Mouse (Mus musculus) heart, postnatal 4 days (tissue): ENCODE results near the gene Pars2. TPM values are rescaled to one million over a fixed set of nuclear protein-coding genes. Genes with fewer than 3 reads are reported as not detected.
A peak's percentile ranks its signal among the peaks of the same experiment; 100 is the strongest.

Experiments
- DNase-seq: peaks from one replicate; pipeline ENCODE4 v3.0.0; 2021
- total RNA-seq, 2 experiments: library from RNA; stranded (reverse); gene quantifications; 2 replicates each; pipeline ENCODE4 v1.2.3; 2021

Pars2 gene
- total RNA-seq = 1 to 10 TPM; 6.7 to 7.4 TPM

DNA sequence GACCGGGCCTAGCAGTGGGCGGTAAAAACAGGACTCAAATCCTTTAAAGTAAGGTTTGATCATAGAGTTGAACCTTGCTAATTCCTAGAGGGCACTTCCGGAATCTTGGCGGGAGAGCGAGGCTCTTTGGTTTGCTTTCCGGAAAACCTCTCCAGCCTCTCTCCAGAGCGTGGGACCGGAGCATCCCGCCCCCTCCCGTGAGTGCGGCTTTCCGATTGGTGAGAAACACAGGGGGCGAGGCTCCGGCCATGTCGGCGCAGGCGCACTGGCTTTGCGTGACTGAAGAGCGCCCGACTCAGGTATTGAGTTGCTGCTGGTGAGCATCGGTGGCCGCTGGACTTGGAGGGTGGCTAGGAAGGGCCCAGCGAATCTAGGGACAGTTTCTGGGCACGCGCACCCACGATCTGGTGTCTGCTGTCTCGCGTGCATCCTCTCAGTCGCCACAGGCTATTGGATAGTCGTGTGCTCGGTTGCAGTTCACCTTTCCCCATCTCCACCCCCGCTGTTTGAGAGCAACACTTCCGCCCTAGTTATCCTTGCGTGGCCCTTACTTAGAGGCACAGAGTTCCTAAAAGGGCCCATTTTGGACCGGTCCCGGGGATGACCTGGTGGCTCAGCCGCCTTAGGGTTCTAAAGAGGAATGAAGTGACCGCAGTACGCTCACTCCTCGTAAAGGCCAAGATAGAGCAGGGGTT lies at the start of gene Pars2:
Pars2 (plus strand) TSS at position 237 of the 695 bp plus-strand sequence.
- peak; percentile 98 for DNase-seq

DNA sequence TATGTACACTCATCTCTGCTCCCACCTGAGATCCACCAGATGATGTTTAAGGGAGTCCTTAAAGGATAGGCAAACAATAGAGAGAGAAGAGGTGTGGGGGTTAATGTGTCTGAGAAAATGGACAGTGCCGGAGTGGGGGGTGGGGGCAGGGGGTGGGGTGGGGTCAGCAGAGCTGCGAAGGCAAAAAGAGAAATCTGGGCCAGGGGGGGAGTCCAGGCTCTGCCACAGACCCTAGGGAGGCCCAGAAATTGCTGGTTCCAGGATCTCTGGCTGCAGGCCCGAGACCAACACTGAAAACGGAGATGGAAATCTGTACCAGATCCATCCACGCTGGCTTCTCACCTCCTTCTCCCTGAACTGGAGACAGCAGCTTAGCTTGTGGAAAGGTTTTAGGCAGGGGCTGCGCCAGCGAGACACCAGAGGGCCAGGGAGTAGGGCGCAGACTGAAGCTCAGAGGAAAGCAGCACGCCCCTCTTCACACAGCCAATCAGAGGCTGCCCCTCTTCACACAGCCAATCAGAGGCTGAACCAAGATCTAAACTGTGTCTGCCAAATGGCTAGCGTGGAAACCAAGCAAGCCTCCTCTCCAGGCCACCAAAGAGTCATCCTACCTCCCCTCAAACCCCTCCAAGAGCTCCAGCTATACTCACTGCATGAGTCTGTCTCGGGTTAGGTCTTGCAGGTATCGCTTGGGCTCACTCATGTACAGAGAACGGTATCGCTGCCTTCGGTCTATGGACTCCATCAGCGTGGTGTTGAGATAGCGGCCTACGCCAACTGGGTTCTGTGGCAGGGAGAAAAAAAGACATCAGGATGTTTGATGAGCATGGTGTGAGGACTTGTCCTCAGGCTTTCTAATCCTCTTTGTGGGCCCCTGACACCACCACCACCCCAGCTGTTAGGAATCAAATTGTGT lies 44.0 kb upstream of the Pars2 start:
- no peak for DNase-seq

DNA sequence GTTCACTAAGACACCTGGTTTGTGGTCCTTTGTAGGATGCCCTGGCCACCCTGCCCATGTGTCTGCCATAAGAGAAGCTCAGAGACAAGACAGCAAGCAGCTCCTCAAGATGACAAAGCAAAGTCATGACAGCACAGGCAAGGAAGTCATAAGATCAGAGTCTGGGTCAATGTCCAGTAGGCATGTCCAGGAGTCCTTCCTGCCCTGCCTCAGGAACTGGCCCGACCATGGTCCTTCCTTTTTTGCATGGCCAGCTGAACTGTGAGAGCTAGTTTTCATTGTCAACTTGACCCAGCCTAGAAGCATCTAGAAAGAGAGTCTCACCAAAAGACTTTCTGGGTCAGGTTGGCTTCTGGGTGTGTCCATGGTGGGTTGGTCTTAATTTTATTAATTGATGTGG lies 43.0 kb upstream of the Pars2 start:
- DNase-seq = no peak

DNA sequence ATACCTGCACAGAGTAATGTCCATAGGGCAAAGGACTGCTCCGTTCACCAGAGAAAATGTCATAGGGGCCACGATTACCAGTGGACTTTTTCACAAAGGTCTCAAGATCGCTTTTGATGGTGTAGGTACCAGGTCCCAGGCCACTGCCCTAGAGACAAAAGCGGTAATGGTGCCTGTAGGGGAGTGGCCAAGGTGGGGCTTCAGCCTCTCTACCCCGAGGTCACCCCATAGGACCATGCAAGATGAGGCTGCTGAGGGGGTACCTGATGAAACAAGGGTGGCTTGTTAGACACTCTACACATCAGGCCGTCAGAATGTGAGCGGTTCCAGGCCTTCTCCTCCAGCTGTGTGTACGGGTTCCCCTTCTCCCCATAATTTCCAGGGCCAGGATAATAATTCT lies 37.8 kb upstream of the Pars2 start:
- DNase-seq = no peak

DNA sequence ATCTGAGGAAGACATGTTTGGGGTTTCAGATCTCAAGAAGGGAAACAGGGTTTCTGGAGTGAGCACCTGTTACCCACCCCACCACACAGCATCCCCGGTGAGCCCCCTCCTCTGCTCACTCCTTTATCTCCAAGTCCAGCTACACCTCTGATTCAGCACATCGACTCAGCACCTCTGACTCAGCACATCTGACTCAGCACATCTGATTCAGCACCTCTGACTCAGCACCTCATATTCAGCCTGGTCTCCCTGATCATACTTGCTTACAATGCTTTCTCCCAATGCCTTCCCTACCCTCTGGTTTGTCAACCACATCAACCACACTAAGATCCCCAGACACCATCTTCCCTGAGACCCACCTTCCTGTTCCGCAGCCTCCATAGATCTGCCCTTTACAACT lies 37.3 kb upstream of the Pars2 start:
- DNase-seq = no peak

DNA sequence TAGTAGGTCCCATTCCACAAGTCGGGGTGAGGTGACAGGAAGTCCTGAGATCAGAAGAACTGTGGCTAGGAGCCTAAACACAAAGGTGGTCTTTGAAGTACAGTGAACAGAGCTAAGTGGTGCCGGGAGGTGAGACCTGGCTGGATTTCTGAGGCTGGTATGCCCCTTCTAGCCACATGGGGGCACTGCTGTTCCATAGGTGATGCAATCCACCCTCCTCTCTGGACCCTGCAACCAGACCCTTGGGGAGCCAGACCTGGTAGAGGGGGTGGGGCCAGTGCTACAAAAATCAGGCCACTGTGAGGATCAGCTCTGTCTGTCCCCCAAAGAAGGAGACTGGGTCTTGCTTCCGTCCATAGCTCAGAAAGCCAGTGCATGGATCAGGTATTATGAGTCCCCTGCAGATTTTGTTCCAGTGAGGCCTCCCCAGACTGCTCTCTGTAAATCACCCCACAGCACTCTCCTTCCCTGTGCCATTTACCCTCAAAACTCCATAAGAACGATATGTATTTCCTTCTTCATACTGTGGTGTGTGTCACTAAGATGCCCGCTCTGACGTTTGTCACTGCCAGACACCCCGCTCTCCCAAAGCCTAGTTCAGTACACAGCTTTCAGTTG lies 36.6 kb upstream of the Pars2 start:
- peak; percentile 79 for DNase-seq

DNA sequence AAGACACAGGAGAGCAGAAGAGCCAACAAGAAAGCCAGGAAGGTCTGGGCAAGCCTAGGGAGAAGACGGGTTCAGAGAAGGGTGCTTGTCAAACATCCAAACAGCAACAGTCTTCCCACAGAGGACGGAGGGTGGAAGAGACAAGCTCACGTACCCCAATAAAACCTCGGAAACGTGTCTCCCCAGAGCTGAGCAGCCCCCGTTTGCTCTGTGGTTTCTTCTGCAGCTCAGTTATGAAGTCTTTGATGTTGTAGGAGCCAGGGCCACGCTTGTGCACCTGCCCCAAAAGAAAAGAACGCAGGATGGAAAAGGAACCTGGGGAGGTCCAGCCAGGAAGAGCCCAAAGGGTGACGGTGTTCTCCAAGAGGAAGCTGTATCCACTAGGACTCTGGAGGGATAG lies 36.0 kb upstream of the Pars2 start:
- no peak for DNase-seq

DNA sequence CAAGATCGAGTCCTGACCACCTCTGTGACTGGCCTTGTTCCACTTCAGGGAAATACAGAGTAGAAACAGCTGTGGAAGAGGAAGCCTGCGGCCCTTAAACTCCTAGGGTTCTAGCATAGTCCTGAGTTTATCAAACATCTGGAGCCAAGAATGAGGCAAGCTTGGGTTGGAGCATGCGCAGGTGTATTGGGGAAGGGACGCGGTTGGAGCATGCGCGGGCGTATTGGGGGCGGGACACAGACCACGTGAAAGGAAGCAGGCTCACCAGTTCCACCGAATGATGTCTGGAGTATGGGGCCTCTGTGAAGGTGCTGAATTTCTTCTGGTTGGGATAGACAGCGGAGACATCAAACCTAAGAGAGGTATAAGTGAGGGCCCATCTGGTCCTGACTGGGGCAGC lies 35.2 kb upstream of the Pars2 start:
- DNase-seq = no peak

DNA sequence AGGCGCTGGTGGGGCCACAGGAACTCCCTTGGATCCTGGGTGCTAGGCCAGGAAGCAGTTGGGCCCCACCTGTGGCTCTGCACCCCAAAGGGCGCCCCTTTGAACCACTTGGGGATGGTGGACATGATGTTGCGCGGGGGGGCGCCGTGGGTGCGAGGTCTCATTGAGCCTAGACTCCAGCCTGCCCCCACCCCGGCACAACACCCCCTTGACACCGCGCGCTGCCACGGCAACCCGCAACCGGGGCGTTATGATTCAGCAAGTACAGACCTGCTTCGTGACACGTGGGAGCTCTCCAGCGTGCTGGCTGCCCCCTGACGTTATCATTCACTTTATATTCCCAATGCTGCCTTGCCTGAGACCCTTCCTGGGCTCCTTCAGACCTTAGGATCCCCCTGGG lies 33.8 kb upstream of the Pars2 start, which contains the start of gene Lexm:
Lexm (minus strand) TSS at position 186 of the 400 bp plus-strand sequence.
- DNase-seq = no peak

DNA sequence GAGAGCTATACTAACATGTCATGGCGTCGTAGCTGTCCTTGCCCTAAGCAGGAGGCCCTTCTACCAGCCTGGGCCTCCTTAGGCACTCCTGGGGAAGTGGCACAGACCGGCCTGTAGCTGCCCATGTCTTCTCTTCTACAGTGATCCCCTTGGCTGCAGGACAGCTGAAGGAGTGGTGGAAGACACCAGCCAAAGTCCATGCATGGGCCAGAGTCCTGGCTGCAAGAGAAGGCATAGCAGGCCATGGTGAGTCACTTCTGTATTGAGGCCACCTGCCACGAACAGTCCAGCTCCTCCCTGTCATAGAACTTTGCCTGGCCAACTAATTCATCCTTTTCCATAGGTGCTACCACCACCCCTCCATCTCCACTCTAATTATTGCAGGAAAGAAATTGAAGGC lies 32.0 kb upstream of the Pars2 start:
- no peak for DNase-seq

DNA sequence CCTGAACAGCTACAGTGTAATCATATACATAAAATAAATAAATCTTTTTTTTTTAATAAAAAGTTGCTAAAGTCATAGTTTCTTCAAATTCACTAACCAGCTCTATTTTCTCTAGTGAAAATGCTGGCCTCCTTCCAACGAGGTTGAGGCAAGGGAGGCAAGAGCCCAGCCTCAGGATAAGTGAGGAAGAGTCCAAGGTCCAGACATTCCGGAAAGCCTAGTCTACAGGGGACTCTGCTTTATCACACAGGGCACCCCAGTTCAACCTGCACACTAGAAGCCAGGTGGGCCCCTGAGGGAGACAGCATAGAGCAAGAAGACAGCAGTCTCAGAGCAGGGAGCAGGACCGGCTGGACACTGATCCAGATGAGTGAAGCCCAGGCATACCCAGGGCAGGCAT lies 29.4 kb upstream of the Pars2 start:
- no peak for DNase-seq

DNA sequence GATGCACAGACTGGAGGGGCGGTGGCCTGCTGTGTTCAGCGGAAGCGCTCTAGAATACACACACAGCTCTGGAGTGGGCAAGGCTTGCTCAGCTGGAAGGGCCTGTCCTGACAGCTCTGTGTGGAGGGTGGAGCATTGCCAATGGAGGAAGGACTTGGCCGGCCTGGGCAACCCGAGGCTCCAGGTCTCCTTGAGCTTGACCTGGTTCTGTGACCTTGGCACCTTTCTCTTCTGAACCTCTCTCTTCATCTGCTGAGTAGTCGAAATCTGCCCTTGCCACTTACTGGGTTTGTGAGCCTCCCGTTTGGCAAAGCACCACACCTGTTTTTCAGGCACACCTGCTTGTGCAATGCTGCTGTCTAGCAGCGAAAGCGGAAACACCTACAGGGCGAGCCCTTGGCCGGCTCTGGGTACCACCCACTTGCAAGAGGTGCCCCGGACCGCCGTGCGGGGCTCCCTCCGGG lies 28.8 kb upstream of the Pars2 start, which contains the start of gene Ttc22:
Ttc22 (plus strand) TSS at position 403 of the 464 bp plus-strand sequence.
- DNase-seq = no peak

DNA sequence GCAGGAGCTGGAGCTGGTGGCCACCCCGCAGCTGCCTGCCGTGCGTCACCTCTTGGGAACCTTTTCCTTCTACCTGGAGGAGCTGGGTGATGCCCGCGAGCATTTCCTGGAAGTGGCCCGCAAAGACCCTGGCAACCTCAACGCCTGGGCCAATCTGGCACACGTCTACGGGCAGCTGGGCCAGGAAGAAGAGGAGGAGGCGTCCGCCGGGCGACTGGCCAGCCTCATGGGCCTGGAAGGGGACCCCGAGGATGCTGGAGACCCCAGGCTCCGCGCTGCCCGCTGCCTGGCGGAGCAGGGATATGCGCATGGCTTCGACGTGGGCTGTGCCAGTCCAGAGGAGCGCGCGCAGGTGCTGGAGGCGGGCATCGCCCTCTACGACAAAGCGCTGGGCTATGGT lies 28.2 kb upstream of the Pars2 start:
- DNase-seq = no peak

DNA sequence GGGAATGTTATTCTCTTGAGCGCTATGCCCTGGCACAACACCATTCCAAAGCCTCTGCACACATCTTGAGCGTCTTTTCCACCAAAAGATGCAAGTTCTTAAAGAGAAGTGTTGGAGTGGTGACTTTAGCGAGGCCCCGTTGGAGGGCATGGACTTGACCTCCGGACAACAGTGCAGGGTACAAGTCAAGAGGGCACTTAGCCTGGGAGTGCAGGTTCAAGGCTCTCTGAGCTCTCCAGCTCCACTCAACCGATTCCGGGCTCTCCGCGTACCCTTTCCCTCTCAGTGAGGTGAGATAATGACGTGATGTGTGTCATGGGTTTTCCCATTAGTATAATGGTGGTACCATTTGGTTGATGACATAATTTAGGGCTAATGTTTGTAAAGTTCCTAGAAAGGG lies 26.6 kb upstream of the Pars2 start:
- DNase-seq = no peak

DNA sequence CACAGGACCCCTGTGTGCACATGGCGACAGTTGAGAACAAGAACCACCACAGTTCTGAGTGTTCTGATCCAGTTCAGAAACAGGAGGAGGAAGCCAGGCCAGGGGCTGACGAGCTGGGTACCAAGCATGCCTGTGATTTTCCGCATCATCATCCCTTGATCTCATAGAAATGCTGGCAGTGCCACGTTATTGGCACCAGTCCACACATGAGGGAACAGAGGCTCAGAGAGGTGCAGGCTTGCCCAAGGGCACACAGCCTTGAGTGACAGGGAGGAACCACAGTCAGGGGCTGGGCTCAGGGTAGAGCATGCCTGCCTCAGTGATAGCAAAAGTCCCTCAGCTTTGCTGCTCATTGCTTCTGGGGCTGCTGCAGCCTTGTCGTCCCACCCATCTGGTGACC lies 23.1 kb upstream of the Pars2 start:
- no peak for DNase-seq

DNA sequence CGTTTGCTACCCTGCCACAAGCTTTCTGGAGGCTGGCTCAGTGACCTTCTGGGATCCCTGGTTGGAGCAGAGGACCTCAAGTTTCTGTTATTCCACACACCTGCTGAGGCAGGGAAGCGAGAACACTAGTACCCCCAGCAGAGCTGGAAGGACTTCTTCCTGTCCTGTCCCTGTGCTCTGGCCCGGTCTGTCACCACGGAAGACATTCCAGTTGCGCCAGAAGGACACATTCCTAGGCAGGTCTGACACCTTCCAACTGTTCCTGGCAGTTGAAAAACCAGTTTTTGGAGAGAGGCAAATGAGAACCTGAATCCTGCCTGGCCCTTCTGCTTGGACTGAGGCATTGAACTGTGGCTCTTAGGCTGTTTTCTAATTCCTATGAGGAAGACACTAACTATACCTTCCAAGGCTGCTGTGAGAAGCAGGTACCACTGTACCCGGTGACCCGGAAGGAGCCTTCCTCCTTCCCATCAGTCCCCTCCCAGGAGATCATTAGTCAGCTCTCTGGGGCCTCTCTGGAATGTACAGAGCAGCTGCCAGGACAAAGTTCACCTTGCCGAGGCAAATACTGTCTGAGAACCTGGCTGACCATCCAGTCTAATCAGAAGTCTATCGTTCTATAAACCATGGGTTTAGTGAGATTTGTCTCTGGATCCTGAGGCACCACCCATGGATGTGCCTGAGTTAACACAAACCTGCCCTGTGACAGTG lies 22.1 kb upstream of the Pars2 start:
- DNase-seq = no peak

DNA sequence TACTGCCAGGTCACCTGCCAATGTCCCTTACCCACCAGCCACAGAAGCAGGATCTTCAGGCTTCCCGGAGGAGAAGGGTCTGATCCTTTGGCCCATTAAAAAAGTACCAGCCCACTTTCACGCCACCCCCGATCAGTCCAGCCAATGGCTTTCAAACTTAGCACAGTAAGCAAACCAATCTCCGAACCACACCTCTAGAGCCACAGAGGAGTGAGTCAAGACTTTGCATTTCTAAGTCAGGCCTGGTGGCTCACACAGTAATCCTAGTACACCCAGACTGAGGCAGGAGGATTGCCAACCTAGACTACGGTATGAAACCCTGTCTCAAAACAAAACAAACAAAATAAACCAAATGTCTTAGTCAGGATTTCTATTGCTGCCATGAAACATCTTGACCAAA lies 21.5 kb upstream of the Pars2 start:
- no peak for DNase-seq

DNA sequence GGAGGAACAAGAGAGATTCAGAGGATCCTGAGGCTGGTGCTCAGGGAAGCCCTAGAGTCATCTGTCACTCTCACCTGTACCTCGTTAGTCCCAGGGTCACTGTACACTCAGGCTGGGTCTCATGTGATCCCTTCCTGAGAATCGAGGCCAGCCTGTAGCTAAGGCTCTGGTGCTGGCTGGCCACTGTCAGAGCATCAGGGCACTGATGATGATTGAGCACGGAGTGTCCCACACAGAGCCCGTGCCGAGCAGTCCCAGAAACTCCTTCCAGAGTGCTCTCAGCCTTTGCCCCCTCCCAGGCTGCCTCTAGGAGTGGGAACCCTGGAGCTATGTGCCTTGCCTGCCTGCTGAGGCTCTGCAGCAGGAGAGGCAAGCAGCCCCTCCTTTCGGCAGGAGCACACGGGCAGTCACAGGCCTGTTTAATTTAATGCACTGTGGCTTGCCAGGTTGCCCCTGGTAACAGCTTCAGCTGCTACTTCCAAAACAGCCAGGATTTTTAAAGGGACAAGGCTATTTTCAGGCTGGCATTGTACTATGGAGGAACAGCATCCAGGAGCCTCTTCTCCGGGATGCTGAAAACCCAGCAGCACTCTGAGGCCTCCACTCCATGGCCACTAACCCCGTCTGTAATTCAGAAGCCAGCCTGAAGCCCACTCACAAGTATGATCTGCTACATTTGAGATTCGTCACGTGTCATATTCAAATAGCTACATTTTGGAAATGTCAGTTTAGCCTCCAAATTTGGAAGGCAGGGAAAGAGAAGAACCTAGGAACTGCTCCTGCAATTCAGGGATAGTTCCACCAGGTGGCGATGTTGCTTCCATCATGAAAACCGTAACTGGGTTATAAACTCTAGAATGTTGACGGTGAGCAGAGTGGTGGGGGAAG lies 20.3 kb upstream of the Pars2 start:
- peak; percentile 74 for DNase-seq

DNA sequence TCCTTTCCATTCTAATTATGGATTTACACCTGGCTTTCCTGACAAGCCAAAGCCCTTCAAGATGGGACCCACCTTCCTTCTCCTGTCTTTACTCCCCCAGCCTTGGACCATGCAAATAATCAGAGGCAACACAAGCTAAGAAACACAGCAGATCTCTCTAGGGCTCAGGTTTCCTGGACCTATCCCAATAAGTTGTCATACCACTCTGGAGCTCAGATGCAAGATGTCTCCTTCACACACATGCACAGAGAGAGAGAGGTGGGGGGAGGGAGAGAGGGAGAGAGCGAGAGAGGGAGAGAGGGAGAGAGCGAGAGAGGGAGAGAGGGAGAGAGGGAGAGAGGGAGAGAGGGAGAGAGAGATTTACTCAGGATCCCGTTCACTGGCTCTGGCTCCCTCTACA lies 18.6 kb upstream of the Pars2 start:
- DNase-seq = no peak

DNA sequence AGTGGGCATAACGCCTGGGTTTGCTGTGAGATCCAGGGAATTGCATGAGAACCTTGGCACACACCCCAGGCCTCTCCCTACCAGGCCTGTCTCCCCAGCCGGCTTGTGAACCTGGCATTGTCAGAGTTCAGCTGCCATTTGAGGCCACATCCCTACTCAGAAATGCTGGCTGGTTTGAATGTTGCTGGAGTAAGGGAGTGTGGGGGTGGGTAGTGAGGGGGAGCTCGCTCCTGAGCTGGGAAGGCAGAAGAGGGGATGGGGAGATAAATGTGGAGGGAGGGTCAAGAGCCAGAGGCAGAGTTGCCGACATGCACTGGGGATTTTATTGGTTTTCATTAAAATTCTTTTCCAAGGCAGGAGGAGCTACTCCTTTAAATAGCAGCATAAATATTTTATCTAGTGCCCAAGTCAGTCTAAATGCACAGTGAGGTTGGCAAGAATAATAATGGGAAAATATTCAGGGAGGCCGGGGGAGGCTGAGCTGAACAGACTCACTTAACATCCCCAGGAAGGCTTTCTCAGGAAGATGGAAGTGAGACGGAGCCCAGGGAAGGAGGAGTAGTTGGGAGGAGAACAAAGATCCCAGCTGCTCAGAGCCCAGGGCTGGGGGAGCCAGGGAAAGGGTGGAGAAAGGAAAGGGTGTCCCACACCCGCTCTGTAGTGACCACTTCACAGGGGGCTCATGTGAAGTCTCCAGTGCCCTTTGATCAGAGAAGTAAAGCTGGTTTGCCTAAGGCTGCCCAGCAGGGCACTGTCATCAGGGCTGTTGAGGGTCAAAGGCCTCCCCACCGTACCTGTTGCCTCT lies 17.4 kb upstream of the Pars2 start:
- DNase-seq = no peak

DNA sequence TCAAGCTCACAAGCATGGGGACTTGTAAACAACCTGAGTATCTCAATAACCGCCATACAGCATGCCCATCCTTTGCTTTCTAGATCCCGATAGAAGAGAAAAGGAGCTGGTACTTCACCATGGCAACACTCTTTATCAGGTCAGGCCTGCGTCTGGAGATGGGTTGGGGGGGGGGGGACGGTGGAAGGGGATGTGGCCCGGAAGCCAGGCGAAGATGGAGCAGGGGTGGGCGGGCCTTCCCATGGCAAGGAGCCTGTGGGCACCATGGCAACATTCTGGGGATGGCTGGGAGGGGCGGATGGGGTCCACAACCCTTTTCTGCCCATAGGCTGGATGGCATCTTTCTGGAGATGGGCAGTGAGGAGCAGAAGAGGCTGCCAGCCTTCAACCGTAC lies 16.8 kb upstream of the Pars2 start:
- DNase-seq = no peak
